Mouse (Mus musculus): ENCODE results near the gene Bptf. TPM values are rescaled to one million over a fixed set of nuclear protein-coding genes. Genes with fewer than 3 reads are reported as not detected.

Bptf gene
- total RNA-seq, 1 experiment: 86.4 TPM

- TF ChIP-seq MAFK (IDR thresholded peaks at IDR 0.05; ENCODE audit: insufficient read depth, low read depth, low read length): peak; percentile 96
- TF ChIP-seq CHD2 (IDR thresholded peaks at IDR 0.05; ENCODE audit: low read depth, low read length): no peak
- no peaks in the 10 kb centered on the region for H3K9me3 ChIP-seq (ENCODE audit: control insufficient read depth, insufficient read depth, low read depth, low read length)
- no peaks in the 10 kb centered on the region for H3K36me3 ChIP-seq (ENCODE audit: control insufficient read depth, insufficient read depth, low read length, poor library complexity, severe bottlenecking)
- peak; percentile 93 for DNase-seq (ENCODE audit: low read depth, low spot score)
- peak overlapping the region; percentile 75 to 80 for H3K4me3 ChIP-seq (ENCODE audit: insufficient read depth in 1 of 2, low read depth in 1 of 2, low read length in 2 of 2, poor library complexity in 1 of 2, severe bottlenecking in 1 of 2)
- in situ Hi-C loops (cut with MboI; ENCODE audit: low sequenced_read_pairs in 2 of 2, unreplicated experiment in 2 of 2): no loop called here
- H3K27ac ChIP-seq (ENCODE audit: insufficient read depth, low read depth, low read length, poor library complexity, severe bottlenecking): peak overlapping the region; percentile 59; the same call in 1 of the 2 replicates
- H3K9ac ChIP-seq (ENCODE audit: insufficient read depth, low read depth, low read length, poor library complexity, severe bottlenecking): peak overlapping the region; percentile 92
- H3K4me1 ChIP-seq (ENCODE audit: control insufficient read depth in 2 of 2, insufficient read depth in 2 of 2, low read length in 2 of 2, poor library complexity in 1 of 2): peaks cover 0 to 5% of the 10 kb centered on the region in 2 experiments; a peak in 1 of 4 replicates
Measured at GRCm38 (mm10) chr11:107012324-107013017, 119.5 kb downstream of the Bptf start.

- no peaks in the 10 kb centered on the region for H3K36me3 ChIP-seq (ENCODE audit: control insufficient read depth, insufficient read depth, low read length, poor library complexity, severe bottlenecking)
- no peak for DNase-seq (ENCODE audit: low read depth, low spot score)
- in situ Hi-C loops (cut with MboI; ENCODE audit: low sequenced_read_pairs in 2 of 2, unreplicated experiment in 2 of 2): no loop called here
Measured at GRCm38 (mm10) chr11:107011669-107012323, 120.1 kb downstream of the Bptf start.

DNA sequence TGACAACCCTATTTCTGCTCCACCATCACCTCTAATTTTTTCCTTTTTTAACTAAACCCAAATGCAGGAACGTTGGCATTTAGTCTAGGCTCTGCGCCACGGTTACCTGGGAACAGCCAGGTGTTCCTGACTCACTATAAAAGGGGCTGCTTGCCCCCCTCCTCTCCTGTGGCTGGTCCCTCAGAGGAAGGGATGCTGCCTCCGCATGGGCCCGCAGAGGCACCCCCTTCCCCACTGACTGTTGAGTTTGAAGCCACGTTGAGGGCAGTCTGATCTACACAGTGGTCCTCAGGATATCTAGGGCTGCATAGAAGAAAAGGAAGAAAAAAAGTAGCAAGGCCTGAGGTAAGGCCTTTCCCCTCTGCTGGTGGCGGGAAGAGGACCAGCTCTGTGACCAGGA lies 120.8 kb downstream of the Bptf start:
- TF ChIP-seq CHD2 (IDR thresholded peaks at IDR 0.05; ENCODE audit: low read depth, low read length) (no peak), ZNF384 (IDR thresholded peaks at IDR 0.05; ENCODE audit: low read depth, low read length) (no peak), ZC3H11A (IDR thresholded peaks at IDR 0.05; ENCODE audit: borderline replicate concordance, low read depth, low read length) (no peak), MAFK (IDR thresholded peaks at IDR 0.05; ENCODE audit: insufficient read depth, low read depth, low read length) (no peak), HCFC1 (IDR thresholded peaks at IDR 0.05; ENCODE audit: borderline replicate concordance, insufficient read depth, low read length) (no peak)
- peak overlapping the region in 1 of 2 experiments; percentile 75; a peak in 1 of 4 replicates for H3K4me3 ChIP-seq (ENCODE audit: insufficient read depth in 1 of 2, low read depth in 1 of 2, low read length in 2 of 2, poor library complexity in 1 of 2, severe bottlenecking in 1 of 2)
- no peak for DNase-seq (ENCODE audit: low read depth, low spot score)
- H3K27ac ChIP-seq (ENCODE audit: insufficient read depth, low read depth, low read length, poor library complexity, severe bottlenecking): no peak overlapping the region
- H3K36me3 ChIP-seq (ENCODE audit: control insufficient read depth, insufficient read depth, low read length, poor library complexity, severe bottlenecking): no peaks in the 10 kb centered on the region
- in situ Hi-C loops (cut with MboI; ENCODE audit: low sequenced_read_pairs in 2 of 2, unreplicated experiment in 2 of 2): no loop called here
- H3K9ac ChIP-seq (ENCODE audit: insufficient read depth, low read depth, low read length, poor library complexity, severe bottlenecking): no peak overlapping the region
- H3K4me1 ChIP-seq (ENCODE audit: control insufficient read depth in 2 of 2, insufficient read depth in 2 of 2, low read length in 2 of 2, poor library complexity in 1 of 2): peaks cover 0 to 5% of the 10 kb centered on the region in 2 experiments; a peak in 1 of 4 replicates
- H3K9me3 ChIP-seq (ENCODE audit: control insufficient read depth, insufficient read depth, low read depth, low read length): no peaks in the 10 kb centered on the region

More at GRCm38 (mm10) chr11:107011669-107012323, 120.1 kb downstream of the Bptf start:
- TF ChIP-seq CHD2 (IDR thresholded peaks at IDR 0.05; ENCODE audit: low read depth, low read length): no peak
- no peak for TF ChIP-seq HCFC1 (IDR thresholded peaks at IDR 0.05; ENCODE audit: borderline replicate concordance, insufficient read depth, low read length)
- no peak for TF ChIP-seq ZNF384 (IDR thresholded peaks at IDR 0.05; ENCODE audit: low read depth, low read length)
- no peak for TF ChIP-seq ZC3H11A (IDR thresholded peaks at IDR 0.05; ENCODE audit: borderline replicate concordance, low read depth, low read length)
- TF ChIP-seq MAFK (IDR thresholded peaks at IDR 0.05; ENCODE audit: insufficient read depth, low read depth, low read length): no peak
- Histone ChIP-seq H3K4me1 (ENCODE audit: control insufficient read depth in 2 of 2, insufficient read depth in 2 of 2, low read length in 2 of 2, poor library complexity in 1 of 2) (peaks cover 0 to 5% of the 10 kb centered on the region in 2 experiments; a peak in 1 of 4 replicates), H3K9ac (ENCODE audit: insufficient read depth, low read depth, low read length, poor library complexity, severe bottlenecking) (peak overlapping the region; percentile 92), H3K9me3 (ENCODE audit: control insufficient read depth, insufficient read depth, low read depth, low read length) (no peaks in the 10 kb centered on the region), H3K4me3 (ENCODE audit: insufficient read depth in 1 of 2, low read depth in 1 of 2, low read length in 2 of 2, poor library complexity in 1 of 2, severe bottlenecking in 1 of 2) (peak overlapping the region; percentile 75 to 80), H3K27ac (ENCODE audit: insufficient read depth, low read depth, low read length, poor library complexity, severe bottlenecking) (peak overlapping the region; percentile 59; the same call in 1 of the 2 replicates)

GRCm38 (mm10) chr11:107010447-107010846 lies 121.5 kb downstream of the Bptf start:
- no peak for DNase-seq (ENCODE audit: low read depth, low spot score)
- Histone ChIP-seq H3K4me1 (ENCODE audit: control insufficient read depth in 2 of 2, insufficient read depth in 2 of 2, low read length in 2 of 2, poor library complexity in 1 of 2) (peaks cover 0 to 5% of the 10 kb centered on the region in 2 experiments; a peak in 1 of 4 replicates), H3K36me3 (ENCODE audit: control insufficient read depth, insufficient read depth, low read length, poor library complexity, severe bottlenecking) (no peaks in the 10 kb centered on the region), H3K4me3 (ENCODE audit: insufficient read depth in 1 of 2, low read depth in 1 of 2, low read length in 2 of 2, poor library complexity in 1 of 2, severe bottlenecking in 1 of 2) (no peak overlapping the region), H3K9me3 (ENCODE audit: control insufficient read depth, insufficient read depth, low read depth, low read length) (no peaks in the 10 kb centered on the region), H3K27ac (ENCODE audit: insufficient read depth, low read depth, low read length, poor library complexity, severe bottlenecking) (no peak overlapping the region), H3K9ac (ENCODE audit: insufficient read depth, low read depth, low read length, poor library complexity, severe bottlenecking) (no peak overlapping the region)
- in situ Hi-C loops (cut with MboI; ENCODE audit: low sequenced_read_pairs in 2 of 2, unreplicated experiment in 2 of 2): no loop called here
- TF ChIP-seq ZNF384 (IDR thresholded peaks at IDR 0.05; ENCODE audit: low read depth, low read length) (no peak), MAFK (IDR thresholded peaks at IDR 0.05; ENCODE audit: insufficient read depth, low read depth, low read length) (no peak)

All from ES-E14 (cell line).